Mouse (Mus musculus): ENCODE results near the gene Lrba. TPM values are rescaled to one million over a fixed set of nuclear protein-coding genes. Genes with fewer than 3 reads are reported as not detected.

Gene Lrba
- total RNA-seq, 2 experiments from 2014 or later = 17.0 to 18.4 TPM

DNA sequence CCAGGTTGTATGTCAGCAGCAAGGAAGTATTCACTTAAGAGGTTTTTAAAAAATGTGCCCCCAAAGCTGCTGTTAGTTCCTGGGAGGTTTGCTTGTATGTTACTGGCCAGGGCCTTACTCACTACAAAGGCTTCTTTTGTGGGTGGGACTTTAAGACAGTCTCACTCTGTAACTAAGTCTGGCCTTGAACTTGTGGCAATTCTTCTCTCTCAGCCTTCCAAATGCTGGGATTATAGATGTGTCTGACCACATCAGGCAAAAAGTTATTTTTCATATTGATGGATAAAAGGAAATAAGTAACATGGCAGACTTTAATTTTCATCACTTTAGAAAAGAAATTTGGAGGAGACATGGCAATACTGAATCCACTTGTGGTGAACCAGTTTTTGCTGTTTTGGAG is 28.1 kb downstream of the Lrba start:
- intact Hi-C loops (cut with DNase I; ENCODE audit: low total_unique reads) = no loop called here
- no peak for DNase-seq

DNA sequence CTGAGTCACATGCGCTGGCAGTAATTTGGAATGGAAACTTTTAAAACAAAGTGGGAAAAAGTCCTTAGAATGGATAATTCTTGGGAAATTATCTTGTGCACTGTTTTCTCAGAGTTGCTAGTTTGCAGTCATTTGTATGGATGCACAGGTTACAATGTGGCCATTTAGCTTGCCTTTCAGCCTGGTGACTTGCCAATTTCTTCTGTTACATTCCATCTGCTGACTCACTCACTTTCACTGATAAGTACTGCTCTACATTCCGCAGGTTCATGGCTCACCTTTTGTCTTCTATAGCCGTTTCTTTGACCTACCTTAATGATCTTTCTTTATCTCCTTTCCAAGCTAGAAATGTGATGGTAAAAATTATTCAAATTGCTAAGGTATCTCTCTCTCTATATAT is 28.6 kb downstream of the Lrba start:
- no peak for DNase-seq
- intact Hi-C loops (cut with DNase I; ENCODE audit: low total_unique reads) = no loop called here

DNA sequence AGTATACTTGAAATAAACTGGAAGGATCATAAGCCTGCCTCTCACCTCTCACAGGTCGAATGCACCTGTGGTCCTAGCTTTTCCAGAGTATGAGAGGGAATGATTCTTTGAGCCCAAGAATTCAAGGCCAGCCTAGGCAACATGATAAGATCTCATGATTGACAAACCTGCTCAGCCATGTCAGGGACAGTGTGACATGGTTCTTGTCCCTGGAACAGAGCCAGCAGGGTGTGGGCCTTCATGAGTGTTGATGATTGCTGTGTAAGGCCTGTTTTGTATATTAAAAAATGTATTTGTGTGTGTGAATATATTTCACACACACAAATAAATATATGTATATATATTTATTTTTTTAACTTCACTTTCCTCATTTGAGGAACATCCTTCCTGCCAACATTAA is 29.3 kb downstream of the Lrba start:
- no peak for DNase-seq
- intact Hi-C loops (cut with DNase I; ENCODE audit: low total_unique reads) = no loop called here

DNA sequence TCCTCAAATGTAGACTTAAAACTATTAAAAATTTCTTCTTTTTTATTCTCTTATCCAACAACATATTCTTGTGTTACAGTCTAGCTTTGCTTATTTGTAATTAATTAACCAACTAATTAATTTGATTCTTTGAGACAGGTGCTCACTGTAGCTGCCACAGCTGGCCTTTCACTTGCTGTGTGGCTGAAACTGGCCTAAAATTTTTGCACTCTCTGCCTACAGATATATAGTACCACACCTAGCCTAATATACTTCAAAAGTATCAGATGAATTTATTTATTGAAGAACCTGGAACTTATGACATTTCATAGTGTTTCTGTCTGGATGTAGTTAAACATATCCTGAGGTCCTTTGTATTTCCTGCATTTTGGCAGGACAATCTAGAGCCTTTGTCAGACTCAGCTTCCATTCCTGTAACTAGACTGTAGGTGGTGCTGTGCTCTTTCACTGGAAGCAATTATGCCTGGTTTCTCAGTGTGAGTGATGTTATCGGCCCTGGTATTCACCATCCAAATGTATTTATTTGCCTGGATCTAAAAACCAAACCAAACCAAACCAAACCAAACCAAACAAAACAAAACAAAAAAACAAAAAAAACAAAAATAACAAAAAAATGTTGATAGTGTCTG is 43.7 kb downstream of the Lrba start:
- intact Hi-C loops (cut with DNase I; ENCODE audit: low total_unique reads) = no loop called here

DNA sequence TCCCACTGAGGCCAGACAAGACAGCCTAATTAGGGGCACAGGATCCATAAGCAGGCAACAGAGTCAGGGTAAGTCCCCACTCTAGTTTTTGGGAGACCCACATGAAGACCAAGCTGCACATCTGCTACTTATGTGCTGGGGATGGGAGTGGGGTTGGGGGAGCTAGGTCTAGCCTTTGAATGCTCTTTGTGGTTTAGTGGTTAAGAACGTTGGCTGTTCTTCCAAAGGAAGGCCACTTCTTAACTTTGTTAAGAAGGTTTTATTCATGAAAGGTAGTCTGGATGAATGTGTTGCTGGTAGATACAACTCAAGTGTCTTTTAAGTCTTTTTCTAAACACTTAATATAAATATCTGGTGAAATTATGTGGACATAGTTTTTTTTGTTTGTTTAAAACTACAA is 51.2 kb downstream of the Lrba start:
- intact Hi-C loops (cut with DNase I; ENCODE audit: low total_unique reads) = no loop called here
- no peak for DNase-seq

More for the DNA sequence above, 43.7 kb downstream of the Lrba start:
- DNase-seq = no peak

DNA sequence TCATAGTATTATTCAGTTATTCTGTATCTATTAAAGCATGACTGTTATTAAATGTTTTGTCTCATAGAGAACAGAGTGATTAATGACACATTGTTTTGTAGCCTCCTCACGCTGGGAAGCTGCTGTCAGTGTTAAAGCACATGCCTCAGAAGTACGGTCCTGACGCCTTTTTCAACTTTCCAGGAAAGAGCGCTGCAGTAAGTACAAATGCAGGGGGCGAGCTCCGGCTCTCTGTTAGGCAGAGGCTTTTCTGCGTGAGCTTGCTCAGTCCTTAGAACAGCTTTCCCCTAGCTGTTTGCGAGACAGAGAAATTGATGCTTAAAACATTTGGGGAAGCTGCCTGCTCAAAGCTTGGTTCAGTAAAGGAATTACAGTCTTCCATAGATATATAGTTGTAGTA is 66.8 kb downstream of the Lrba start:
- intact Hi-C loops (cut with DNase I; ENCODE audit: low total_unique reads) = no loop called here
- DNase-seq = no peak

DNA sequence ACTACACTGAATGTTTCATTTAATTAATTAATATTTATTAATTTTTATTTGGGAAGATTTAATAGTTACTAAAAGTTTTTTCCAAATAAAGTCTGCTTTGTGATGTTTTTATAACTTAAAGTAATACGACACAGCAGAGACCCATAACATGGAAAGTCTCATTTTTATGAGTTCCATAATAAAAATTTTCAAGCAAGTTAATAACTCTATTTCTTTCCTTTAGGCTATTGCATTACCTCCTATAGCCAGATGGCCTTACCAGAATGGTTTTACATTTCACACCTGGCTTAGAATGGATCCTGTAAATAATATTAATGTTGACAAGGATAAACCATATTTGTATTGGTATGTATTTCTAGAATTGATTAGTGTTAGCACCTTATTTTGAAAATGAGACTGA is 70.4 kb downstream of the Lrba start:
- intact Hi-C loops (cut with DNase I; ENCODE audit: low total_unique reads) = no loop called here
- DNase-seq = no peak

DNA sequence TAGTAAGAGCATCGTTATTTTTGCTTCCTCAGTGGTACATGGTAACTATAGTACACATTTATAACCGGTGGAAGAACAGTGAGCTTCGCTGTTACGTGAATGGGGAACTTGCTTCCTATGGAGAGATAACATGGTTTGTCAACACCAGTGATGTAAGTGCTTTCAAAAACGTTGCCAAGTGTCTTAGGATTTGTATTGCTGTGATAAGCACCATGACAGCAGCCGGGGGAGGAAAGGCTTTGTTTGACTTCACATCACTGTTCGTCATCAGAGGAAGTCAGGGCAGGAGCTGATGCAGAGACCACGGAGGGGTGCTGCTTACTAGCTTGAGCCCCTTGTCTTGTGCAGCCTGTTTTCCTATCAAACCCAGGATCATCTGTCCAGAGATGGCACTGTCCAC is 71.7 kb downstream of the Lrba start:
- intact Hi-C loops (cut with DNase I; ENCODE audit: low total_unique reads) = no loop called here
- no peak for DNase-seq

DNA sequence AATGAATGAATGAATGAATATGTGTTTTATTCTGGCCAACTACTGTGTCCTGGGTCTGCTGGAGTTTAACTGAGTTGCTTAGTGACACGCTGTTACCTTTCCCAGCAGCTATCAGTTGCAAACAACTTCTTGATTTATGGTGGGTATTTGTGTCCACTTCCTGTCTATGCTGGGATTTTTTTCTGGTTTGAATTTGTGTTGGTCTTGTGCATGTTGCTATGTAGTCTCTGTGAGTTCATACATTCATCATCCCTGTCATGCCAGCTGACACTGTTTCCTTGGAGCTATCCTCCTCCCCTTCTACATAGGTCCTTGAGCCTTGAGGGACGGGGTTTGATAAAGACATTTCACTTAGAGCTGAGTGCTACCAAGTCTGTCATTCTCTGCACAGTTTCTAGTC is 84.4 kb downstream of the Lrba start:
- DNase-seq = no peak
- intact Hi-C loops (cut with DNase I; ENCODE audit: low total_unique reads) = no loop called here

DNA sequence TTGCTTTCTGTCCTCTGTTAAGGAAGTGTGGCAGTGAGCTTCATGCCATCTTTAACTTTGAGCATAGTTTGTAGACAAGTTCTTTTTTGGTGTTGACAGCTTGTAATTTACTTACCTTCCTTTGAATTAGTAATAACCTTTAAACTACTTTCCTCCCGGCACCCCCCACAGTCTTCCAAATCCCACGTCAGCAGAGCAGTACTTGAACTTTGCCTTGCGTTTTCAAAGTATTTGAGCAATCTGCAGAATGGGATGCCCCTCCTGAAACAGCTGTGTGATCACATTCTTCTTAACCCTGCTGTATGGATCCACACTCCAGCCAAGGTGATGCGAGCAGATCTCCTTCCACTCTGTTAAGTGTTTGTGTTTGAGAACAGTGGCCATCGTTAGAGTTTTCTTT is 85.7 kb downstream of the Lrba start:
- intact Hi-C loops (cut with DNase I; ENCODE audit: low total_unique reads) = no loop called here

DNA sequence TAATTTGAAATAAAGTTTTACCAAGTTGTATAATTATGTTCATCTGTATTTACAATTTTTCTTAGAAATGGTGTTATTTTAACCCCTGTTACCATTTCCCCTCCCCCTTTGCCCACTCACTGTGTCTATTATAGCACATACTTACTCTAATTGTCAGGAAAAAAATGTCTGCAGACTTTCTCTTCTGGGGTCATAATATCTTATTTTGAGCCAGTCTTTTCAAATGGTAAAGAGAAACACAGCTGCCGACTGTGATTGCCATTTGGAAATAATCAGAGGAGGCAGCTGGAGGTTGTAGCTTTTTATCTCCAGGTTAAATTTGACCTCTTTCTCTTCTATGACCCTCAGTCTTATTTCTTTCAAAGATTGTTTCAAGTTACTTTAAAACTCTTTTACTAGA is 86.9 kb downstream of the Lrba start:
- DNase-seq = no peak
- intact Hi-C loops (cut with DNase I; ENCODE audit: low total_unique reads) = no loop called here

More for the DNA sequence above, 85.7 kb downstream of the Lrba start:
- no peak for DNase-seq

DNA sequence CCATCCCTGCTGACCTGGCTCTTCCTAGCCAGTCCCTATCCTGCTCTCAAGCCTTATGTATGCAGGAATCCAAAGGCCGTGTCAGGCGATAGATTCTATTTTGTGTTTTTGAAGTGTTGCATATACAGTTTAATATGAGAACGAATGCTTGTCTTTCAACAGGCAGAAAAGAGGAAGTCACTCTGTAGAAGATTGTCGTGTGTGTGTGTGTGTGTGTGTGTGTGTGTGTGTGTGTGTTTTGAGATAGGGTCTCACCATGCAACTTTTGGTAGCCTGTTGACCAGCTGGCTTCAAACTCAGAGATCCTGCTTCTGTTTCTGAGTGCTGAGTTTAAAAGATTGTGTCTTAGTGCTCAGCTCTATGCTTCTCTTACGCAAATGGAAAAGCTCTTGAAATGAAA is 93.2 kb downstream of the Lrba start:
- DNase-seq = no peak
- intact Hi-C loops (cut with DNase I; ENCODE audit: low total_unique reads) = no loop called here

DNA sequence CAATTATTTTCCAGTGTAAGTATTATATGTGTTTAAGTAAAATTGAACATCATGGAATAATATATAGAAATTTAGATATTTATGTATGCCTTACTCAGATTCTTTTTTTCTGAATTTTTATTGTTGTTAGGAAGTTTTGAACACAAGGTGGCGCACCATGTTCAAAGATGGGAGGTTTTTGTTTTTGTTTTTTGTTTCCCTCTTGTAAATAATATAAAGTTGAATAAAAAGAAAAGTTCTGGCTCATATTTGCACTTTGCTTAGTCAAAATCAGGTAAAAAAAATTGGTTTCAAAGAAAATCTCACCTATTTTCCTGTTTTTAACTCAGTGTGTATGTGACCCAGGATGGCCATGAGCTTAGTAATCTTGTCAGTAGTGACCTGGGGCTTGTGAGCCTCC is 104.1 kb downstream of the Lrba start:
- intact Hi-C loops (cut with DNase I; ENCODE audit: low total_unique reads) = loop anchor here (10.0 kb wide), 1 partner anchor 436 kb away; no protein-coding TSS in a partner anchor
- no peak for DNase-seq

DNA sequence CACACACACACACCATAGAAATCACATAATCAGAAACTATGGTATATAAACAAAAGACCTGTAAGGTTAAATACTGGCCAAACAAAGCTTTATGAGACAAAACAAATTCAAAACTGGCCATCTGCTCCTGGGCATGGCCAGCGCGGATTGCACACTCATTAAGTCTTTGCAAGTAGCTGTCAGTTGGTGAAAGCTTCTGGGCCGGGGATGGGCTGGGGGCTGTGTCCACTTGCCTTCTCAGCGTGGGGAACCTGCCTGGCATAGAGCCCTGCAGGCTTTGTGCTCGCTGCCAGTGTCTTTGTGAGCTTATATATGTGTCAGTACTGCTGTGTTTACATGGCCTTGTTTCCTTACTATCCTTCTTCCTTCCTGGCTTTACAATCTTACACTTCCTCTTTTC is 118.8 kb downstream of the Lrba start:
- DNase-seq = no peak
- intact Hi-C loops (cut with DNase I; ENCODE audit: low total_unique reads) = no loop called here

DNA sequence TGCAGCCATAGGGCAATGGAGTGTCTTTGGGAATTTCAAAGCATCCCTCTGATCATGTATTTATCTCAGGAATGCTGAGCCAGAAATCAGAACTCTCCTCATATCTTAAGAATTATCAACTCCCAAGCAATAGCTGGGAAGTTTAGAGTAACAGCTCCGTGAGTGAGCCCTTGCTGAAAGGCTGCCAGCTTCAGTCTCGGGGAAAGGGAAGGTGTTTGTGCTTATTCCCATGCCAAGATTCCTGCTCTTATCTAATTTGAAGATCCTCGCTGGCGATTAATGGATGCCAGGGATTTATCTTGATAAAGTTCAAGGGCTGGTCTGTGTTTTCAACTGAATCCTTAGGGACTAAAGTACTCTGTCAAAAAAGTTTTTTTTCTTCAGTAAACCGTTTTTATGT is 138.0 kb downstream of the Lrba start:
- intact Hi-C loops (cut with DNase I; ENCODE audit: low total_unique reads) = no loop called here
- no peak for DNase-seq

DNA sequence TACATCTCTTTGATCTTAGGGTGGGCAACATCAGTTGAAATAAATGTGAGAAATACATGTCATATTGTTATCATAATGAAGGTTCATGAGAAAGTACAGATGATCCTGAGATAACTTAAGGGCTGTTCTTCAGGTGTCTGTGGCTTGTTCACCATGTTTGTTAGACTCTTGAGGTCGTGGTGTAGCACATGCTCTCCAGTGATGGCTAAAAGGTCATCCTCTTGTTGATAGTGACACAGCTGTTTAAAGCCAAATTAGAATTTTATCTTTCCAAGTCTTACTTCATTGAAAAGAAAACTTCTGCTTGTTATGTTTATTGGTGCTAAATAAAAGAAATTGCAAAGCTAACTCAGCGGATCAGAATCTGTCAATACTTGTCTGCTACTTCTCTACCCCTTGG is 147.0 kb downstream of the Lrba start:
- intact Hi-C loops (cut with DNase I; ENCODE audit: low total_unique reads) = no loop called here
- DNase-seq = no peak

DNA sequence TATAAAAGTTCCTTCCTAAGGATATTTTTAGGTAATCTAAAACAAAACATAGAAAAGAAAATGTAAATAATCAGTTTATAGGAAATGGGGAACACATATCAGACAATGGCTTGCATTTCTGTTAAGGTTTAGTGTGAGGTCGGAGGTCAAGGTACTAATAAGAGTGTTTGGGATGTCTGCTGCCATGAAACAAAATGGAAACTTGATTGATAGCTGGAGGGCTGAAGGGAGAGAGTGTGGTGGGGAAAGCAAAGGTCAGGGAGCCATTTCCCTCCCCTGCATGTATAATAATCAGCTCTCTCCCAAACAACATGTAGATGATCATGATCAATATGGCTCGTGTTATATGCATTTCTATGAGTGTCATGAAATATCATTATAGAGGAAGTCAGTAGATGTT is 150.8 kb downstream of the Lrba start:
- DNase-seq = no peak
- intact Hi-C loops (cut with DNase I; ENCODE audit: low total_unique reads) = no loop called here

DNA sequence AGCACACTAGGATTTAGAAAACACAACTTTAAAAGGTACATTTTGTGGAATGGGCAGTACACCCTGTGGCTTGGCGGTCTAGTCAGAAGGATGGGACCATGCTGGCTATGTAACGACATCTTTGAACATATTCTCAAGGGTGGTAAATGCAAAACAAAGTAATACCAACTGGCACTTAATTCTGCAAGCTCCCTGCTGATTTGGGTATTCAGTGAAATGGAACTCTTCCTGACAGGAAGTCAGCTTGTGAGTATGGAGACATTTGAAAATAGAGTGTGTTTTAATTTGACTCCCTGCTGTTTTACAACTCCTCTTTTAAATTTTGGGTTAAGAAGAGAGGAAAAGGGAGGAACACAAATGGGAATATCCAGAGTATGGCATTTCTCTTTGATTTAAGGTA is 158.1 kb downstream of the Lrba start:
- intact Hi-C loops (cut with DNase I; ENCODE audit: low total_unique reads) = no loop called here

DNA sequence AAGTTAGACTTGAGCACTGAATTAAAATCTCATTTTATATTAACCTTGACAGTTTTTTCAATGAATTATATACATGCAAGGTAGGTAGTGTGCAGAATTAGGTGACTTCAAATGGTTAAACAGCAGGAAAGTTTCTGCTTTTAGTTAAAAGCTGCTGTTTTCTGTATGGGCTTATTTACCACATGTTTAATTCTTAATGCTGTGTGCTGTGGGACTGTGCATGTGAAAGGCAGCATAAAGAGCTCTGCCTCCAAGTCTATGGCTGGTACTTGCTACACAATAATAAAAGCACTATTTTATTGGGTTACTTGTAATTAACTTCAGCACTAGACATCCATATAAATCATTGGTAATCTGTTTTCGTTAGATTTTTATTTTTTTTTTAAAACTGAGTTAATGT is 160.6 kb downstream of the Lrba start:
- no peak for DNase-seq
- intact Hi-C loops (cut with DNase I; ENCODE audit: low total_unique reads) = no loop called here

More for the DNA sequence above, 158.1 kb downstream of the Lrba start:
- no peak for DNase-seq

DNA sequence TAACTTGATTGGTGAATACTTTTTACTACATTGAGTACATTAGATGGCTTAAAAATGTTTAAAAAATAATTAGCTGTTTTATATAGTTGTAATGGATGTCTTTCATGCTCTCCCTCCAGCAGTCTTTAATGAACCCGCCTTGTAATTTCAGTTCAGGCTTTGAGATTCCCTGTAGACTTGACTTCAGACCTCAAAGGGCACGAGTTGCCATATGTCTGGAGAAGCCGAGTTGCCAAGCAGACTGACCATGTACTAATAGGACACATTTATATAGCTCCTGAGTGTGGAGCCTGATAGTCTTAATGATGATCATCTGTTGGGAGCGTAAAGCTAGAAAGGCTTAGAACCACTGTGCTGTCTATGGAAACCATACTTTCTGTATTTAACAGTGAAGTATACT is 161.8 kb downstream of the Lrba start:
- DNase-seq = no peak
- intact Hi-C loops (cut with DNase I; ENCODE audit: low total_unique reads) = no loop called here

DNA sequence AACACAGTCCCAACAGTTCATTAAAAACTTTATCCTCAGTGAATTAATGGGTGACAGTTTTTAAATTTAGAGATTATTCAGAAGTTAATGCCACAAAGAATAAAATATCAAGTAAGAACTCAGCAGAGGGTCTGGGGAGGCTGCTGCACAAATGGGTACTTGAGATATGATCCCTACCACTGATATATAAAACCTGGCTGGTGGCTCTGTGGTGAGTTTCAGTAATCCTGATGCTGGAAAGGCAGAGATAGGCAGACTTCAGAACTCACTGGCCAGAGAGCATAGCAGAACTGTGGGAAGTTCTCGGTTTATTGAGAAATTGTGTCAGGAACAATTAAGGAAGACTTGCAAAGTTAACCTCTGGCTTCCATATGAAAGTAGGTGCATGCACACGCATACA is 199.3 kb downstream of the Lrba start:
- DNase-seq = no peak
- intact Hi-C loops (cut with DNase I; ENCODE audit: low total_unique reads) = no loop called here

DNA sequence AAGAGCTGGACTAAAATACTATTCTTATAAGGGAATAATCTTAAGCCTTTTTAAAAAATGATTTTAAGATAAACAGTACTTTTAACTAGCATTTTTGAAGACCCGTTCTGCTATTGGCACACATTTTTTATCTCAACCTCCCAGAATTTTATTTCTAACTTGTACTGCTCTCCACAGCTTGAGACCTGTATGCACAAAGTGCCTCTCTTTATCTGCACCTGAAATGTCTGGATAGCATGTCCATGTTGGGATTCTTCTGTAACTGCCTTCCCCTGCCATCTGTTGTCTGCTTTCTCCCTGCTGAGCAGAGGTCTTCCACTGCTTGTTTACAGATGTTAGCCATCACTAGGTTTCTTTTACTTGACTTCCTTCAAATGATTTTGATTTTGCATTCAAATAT is 202.3 kb downstream of the Lrba start:
- DNase-seq = no peak
- intact Hi-C loops (cut with DNase I; ENCODE audit: low total_unique reads) = no loop called here

Measured in gastrocnemius, postnatal 14 days (tissue).